Mouse (Mus musculus) neural tube, embryonic 15.5 days (tissue): Measurements from ENCODE around the gene Apol7a. TPM values are rescaled to one million over a fixed set of nuclear protein-coding genes. Genes with fewer than 3 reads are reported as not detected.

Experiments used
- ATAC-seq: fragments of 200-750 bp; cut with Nextera tagmentation; 2 replicates; pipeline ENCODE4 v1.8.0; 2017; ENCODE audit warnings: mild to moderate bottlenecking, moderate TSS enrichment, moderate library complexity; ENCODE audit not compliant: low FRiP score
- H3K27ac ChIP-seq: fragments of 300-500 bp; sonication (generic); replicated peaks from 2 replicates; pipeline ENCODE4 v1.5.1; 2015; ENCODE audit warnings: mild to moderate bottlenecking, inconsistent platforms
- H3K27me3 ChIP-seq: fragments of 300-500 bp; sonication (generic); replicated peaks from 2 replicates; pipeline ENCODE4 v1.6.1; 2015; ENCODE audit warnings: inconsistent platforms
- H3K36me3 ChIP-seq: fragments of 300-500 bp; sonication (generic); 2 replicates; pipeline ENCODE4 v1.6.1; 2015; ENCODE audit warnings: inconsistent platforms
- H3K4me1 ChIP-seq: fragments of 300-500 bp; sonication (generic); 2 replicates; pipeline ENCODE4 v1.6.1; 2015; ENCODE audit warnings: inconsistent platforms
- H3K4me2 ChIP-seq: fragments of 300-500 bp; sonication (generic); 2 replicates; pipeline ENCODE4 v1.6.1; 2015; ENCODE audit warnings: inconsistent platforms, mild to moderate bottlenecking, moderate library complexity
- H3K4me3 ChIP-seq: fragments of 300-500 bp; sonication (generic); replicated peaks from 2 replicates; pipeline ENCODE4 v1.5.1; 2015; ENCODE audit warnings: mild to moderate bottlenecking, inconsistent platforms
- H3K9ac ChIP-seq: fragments of 300-500 bp; sonication (generic); replicated peaks from 2 replicates; pipeline ENCODE4 v1.6.1; 2015; ENCODE audit warnings: mild to moderate bottlenecking, inconsistent platforms
- H3K9me3 ChIP-seq: fragments of 300-500 bp; sonication (generic); replicated peaks from 2 replicates; pipeline ENCODE4 v1.6.1; 2016; ENCODE audit warnings: inconsistent platforms
- WGBS: fragments of 180-500 bp; shearing (Covaris S2); methylation state at CpG from one replicate; pipeline ENCODE4 v1.1.7; 2015; ENCODE audit warnings: mixed read lengths; 5-methylcytosine and 5-hydroxymethylcytosine counted together
- polyA plus RNA-seq: library from polyadenylated mRNA; unstranded; fragments of >200 nt; fragmentation: Nextera tagmentation; extraction: Ambion mirVana; gene quantifications from 2 replicates; pipeline ENCODE4 v1.2.1, GENCODE M21; 2015

Apol7a gene
- polyA plus RNA-seq, 1 experiment from 2014 or later = not detected

GRCm38 (mm10) chr15:77342962-77343526, 55.9 kb downstream of the Apol7a start:
- H3K4me2 ChIP-seq = peak overlapping the region; percentile 54
- peak; percentile 37; the same call in 1 of the 2 replicates for ATAC-seq
- 26% methylated on average over 18 of the region's 18 CpGs for WGBS
- H3K9ac ChIP-seq = peak overlapping the region; percentile 36; the same call in 1 of the 2 replicates
- H3K36me3 ChIP-seq = no peaks in the 10 kb centered on the region
- H3K4me1 ChIP-seq = peaks cover 23% of the 10 kb centered on the region
- H3K9me3 ChIP-seq = no peaks in the 10 kb centered on the region
- peak overlapping the region; percentile 65; the same call in 1 of the 2 replicates for H3K27ac ChIP-seq
- no peaks in the 10 kb centered on the region for H3K27me3 ChIP-seq
- H3K4me3 ChIP-seq = peak overlapping the region; percentile 16; the same call in 1 of the 2 replicates

- no peak for ATAC-seq
- H3K27ac ChIP-seq = no peak overlapping the region
- peaks cover 25% of the 10 kb centered on the region for H3K4me1 ChIP-seq
- H3K4me2 ChIP-seq = no peak overlapping the region
- no peaks in the 10 kb centered on the region for H3K27me3 ChIP-seq
- H3K9me3 ChIP-seq = no peaks in the 10 kb centered on the region
- WGBS = 93% methylated on average over 6 of the region's 6 CpGs
- H3K36me3 ChIP-seq = no peaks in the 10 kb centered on the region
- H3K9ac ChIP-seq = no peak overlapping the region
- no peak overlapping the region for H3K4me3 ChIP-seq
Measured at GRCm38 (mm10) chr15:77342005-77342404, 56.9 kb downstream of the Apol7a start.

- Histone ChIP-seq H3K4me1 (peaks cover 38% of the 10 kb centered on the region), H3K4me3 (no peak overlapping the region), H3K27ac (no peak overlapping the region), H3K27me3 (no peaks in the 10 kb centered on the region), H3K36me3 (no peaks in the 10 kb centered on the region), H3K9me3 (no peaks in the 10 kb centered on the region), H3K9ac (no peak overlapping the region), H3K4me2 (no peak overlapping the region)
- ATAC-seq = no peak
Measured at GRCm38 (mm10) chr15:77340581-77340980, 58.3 kb downstream of the Apol7a start.

GRCm38 (mm10) chr15:77338924-77339429, 59.9 kb downstream of the Apol7a start:
- no peak overlapping the region for H3K9ac ChIP-seq
- no peak overlapping the region for H3K27ac ChIP-seq
- H3K4me1 ChIP-seq = peaks cover 36% of the 10 kb centered on the region
- H3K9me3 ChIP-seq = no peaks in the 10 kb centered on the region
- 84% methylated on average over 8 of the region's 8 CpGs for WGBS
- no peak overlapping the region for H3K4me2 ChIP-seq
- no peaks in the 10 kb centered on the region for H3K27me3 ChIP-seq
- H3K4me3 ChIP-seq = no peak overlapping the region
- no peak for ATAC-seq
- no peaks in the 10 kb centered on the region for H3K36me3 ChIP-seq

- Histone ChIP-seq H3K27ac (no peak overlapping the region), H3K4me1 (peaks cover 31% of the 10 kb centered on the region), H3K36me3 (no peaks in the 10 kb centered on the region), H3K4me2 (no peak overlapping the region), H3K9ac (no peak overlapping the region), H3K9me3 (no peaks in the 10 kb centered on the region), H3K27me3 (no peaks in the 10 kb centered on the region), H3K4me3 (no peak overlapping the region)
- 75% methylated on average over 7 of the region's 7 CpGs for WGBS
- ATAC-seq = no peak
Measured at GRCm38 (mm10) chr15:77338451-77338850, 60.5 kb downstream of the Apol7a start.

Other genes starting within 250 kb of the Apol7a start
- 103 and 120 TPM in 2 replicates for gene Rbfox2, start 92.1 kb downstream of the Apol7a start, polyA plus RNA-seq
- 0.28 and 0.37 TPM in 2 replicates for gene Apol9a, start 12.0 kb upstream of the Apol7a start, polyA plus RNA-seq
- gene Apol7b, start 48.4 kb upstream of the Apol7a start, polyA plus RNA-seq = not detected in 2 replicates
- gene Apol10a, start 77.9 kb upstream of the Apol7a start, polyA plus RNA-seq = not detected in 2 replicates
- not detected in 2 replicates for gene Apol11a, start 109.2 kb upstream of the Apol7a start, polyA plus RNA-seq
- 0.40 TPM in 1 of 2 replicates, not detected in the other for gene Apol7c, start 134.2 kb upstream of the Apol7a start, polyA plus RNA-seq
- not detected in 2 replicates for gene 1700025B11Rik, start 162.8 kb upstream of the Apol7a start, polyA plus RNA-seq
- gene Apol10b, start 197.0 kb upstream of the Apol7a start, polyA plus RNA-seq = 0.19 TPM in 1 of 2 replicates, not detected in the other
- gene Gm36245, start 200.1 kb upstream of the Apol7a start, polyA plus RNA-seq = not detected in 2 replicates
- gene Apol11b, start 244.2 kb upstream of the Apol7a start, polyA plus RNA-seq = 0.10 TPM in 1 of 2 replicates, not detected in the other